Mouse (Mus musculus) 3T3-L1 (cell line): ENCODE measurements around the gene Lypla2.

ENCODE experiments used
- DNase-seq: peaks from one replicate; pipeline ENCODE4 v3.0.0-alpha.2; 2015; ENCODE audit warnings: low read depth, low spot score

Lypla2 gene

GRCm38 (mm10) chr4:135921257-135922120 lies 50.9 kb downstream of the Lypla2 start:
- peak; percentile 75 for DNase-seq

DNA sequence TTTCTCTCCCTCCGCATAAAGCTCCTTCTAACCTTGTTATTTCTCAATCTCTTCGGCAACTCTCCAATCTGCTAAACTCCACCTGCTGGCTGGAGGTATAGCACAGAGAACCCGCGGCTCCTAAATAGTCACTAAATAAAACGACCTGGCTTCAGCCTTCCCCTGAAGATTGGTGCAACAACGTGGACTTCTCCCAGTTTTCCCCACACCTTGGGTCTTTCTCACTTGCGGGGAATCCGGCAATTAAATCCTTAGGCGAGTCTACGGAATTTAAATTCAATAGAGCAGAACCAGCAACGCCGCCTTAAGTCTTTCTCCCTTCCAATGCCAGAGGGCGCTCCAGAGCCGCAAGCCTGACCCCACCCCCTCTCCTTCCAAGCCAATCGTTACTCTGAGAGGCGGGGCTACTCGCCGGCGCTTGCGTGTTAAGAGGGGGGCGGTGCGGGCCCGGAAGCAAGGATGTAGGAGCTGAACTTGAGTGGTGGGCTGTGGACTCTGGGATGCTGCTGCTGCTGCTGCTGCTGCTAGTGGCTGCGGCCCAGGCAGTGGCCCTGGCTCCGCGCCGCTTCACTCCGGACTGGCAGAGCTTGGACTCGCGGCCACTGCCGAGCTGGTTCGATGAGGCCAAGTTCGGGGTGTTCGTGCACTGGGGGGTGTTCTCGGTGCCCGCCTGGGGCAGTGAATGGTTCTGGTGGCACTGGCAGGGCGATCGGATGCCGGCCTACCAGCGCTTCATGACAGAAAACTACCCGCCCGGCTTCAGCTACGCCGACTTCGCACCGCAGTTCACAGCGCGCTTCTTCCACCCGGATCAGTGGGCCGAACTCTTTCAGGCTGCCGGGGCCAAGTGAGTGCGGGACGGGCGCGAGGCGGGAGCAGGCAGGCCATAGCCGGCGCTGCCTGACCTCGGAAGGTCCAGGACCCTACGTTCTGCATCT lies 51.9 kb downstream of the Lypla2 start, which contains the start of gene Fuca1:
Fuca1 (plus strand) TSS at position 432 of the 938 bp plus-strand sequence.
- DNase-seq, result peak; percentile 94

- DNase-seq, result no peak
Measured at GRCm38 (mm10) chr4:135919280-135919639, 53.2 kb downstream of the Lypla2 start.

GRCm38 (mm10) chr4:135918635-135919279 lies 53.7 kb downstream of the Lypla2 start:
- DNase-seq, result no peak
